Mouse (Mus musculus) thymus, postnatal 0 days (tissue): ENCODE measurements around the gene Zfp648. TPM values are rescaled to one million over a fixed set of nuclear protein-coding genes. Genes with fewer than 3 reads are reported as not detected.

Source experiments
- DNase-seq: peaks from one replicate; pipeline ENCODE4 v3.0.0-alpha.2; 2015; ENCODE audit warnings: low spot score
- polyA plus RNA-seq: library from polyadenylated mRNA; unstranded; fragments of >200 nt; fragmentation: Nextera tagmentation; extraction: Ambion mirVana; gene quantifications from 2 replicates; pipeline ENCODE4 v1.2.1, GENCODE M21; 2015

Zfp648 gene
- polyA plus RNA-seq, 1 experiment from 2014 or later, result 0.87 TPM

DNA sequence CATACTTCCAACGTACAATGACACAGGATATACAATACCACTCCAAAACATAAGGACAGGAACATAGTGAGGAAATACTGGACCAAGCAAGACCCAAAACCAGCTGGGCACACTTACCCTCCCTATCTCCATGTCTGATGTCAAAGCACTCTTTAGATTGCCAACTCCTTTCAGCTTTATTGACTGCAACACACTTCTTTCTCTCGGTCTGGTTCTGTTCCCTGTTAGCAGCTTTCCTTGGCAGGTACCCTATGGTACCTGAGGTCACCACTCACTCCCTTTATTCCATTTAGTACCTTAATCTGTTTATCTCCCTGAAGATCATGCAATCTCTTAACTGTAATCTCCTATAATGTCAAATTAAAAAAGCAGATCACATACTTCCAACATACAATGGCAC, 19.0 kb downstream of the Zfp648 start:
- no peak for DNase-seq

DNA sequence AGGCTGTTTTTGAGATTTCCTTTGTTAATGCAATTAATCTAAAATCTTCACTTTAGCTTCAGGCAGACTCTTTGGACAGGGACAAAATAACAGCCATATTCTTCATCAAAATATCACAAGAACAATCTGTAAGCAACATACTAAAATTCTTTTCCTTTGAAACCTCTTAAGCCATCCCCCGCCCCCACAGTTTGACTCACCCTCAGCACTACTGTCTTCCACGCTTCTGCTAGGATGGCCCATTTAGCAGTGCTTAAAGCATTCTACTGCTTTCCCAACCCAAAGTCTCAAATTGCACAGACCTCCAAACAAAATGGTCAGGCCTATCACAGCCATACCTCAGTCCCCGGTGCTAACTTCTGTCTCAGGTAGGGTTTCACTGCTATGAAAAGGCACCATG, 19.6 kb downstream of the Zfp648 start:
- no peak for DNase-seq

DNA sequence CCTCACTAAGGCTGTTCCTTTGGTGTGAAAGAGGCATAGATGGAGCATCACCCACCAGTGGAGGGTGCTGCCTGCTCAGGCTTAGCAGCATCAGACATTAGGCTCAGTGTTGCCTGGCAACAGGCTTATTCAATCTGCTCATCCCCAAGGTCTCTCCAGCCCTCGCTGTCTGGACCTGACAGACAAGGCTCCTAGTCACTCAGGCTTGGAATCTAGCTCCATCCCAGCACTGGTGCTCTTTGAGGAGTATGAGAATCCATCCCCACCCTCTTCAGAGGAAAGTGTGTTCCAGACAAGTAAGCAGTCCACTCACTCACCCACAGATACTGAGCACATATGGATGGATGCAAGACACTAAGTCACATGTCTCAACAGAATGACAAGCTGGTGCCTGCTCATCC, 22.8 kb downstream of the Zfp648 start:
- DNase-seq, result no peak

DNA sequence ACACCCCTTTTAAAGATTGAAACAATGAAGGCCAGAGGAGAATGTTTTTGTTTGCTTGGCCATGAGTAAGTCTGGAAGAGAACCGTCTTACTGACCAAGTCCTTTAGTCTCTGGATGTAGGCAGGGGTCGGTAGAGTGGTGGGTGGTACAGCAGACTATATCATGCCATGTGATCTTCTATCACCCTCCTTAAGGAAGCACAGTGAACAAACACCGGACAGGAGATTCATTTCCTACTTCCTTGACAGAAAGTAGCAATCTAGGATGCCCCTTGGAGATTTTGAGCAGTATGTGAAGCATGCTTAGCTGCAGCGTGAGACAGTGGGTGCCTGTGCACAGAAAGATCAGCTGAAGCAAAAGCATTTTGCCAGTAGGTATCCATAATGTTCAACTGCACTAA, 31.6 kb downstream of the Zfp648 start:
- no peak for DNase-seq

DNA sequence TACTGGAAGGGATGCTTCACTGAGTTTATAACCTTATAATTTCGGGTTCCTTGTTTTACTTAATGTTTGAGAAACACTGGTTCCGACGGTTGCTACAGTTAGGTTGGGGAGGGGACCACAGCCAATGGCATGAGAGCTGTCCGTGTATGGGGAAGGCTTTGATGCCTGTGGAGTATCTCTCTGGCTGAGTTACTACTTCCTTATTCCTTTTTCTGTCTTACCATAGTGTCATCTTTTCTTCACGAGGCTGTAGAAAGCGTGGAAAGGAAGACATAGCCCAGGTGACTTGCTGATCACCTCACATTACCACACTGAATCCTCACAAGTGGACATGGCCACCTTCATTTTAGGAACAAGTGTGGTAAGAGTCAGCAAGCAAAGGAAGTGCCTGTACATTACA, 32.0 kb downstream of the Zfp648 start:
- DNase-seq, result no peak

DNA sequence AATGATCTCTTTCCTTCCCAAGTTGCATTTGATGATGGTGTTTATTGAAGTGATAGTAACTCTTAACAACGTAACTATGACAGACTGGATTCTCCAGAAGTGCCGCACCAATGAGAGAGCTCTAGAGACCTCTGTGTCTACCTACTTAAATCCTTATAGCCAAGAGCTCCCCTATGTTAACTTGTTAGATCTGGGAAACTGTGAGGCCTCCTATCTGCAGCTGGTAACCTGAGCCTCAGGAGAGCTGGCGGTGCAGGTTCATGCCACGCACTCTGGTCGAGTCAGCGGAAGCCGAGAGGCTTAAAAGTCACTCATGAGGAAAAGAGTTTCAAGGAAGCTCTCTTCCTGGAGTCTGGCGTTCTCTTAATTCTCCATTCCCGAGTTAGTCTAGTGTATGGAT, 33.8 kb downstream of the Zfp648 start:
- no peak for DNase-seq

DNA sequence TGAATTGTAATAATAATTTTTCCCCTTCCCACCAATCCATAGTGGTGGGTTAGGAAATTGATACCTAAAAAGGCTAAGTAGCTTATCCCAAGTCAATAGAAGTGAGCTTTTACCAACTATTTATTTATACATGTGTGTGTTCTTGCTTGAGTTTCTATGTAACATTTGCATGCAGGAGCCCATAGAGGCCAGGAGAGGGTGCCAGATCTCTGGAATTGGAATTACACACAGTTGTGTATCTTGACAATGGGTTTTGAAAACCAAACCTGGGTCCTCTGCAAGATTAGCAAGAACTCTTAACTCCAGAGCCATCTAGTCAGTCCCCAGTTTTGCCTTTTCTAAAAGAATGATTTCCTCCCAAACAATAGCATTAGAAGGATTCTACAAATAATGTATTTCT, 37.9 kb downstream of the Zfp648 start:
- no peak for DNase-seq

DNA sequence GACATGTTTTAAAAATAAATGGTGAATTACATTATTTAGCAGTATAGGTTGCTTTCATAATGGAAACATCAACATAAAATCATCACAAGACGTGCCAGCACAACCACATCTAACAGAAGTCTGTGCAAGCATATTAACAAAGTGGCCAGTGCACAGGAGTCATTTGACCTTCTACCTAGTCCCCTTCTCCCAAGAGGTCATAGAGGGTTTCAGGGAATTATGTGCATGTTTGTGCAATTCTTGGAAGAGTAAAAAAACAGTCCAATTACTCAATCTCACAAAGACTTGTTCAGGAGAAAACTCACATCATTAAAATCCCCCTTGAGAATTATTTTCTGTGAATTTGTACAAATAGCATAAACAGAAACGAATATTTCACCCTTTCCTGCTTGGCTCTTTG, 50.2 kb downstream of the Zfp648 start:
- no peak for DNase-seq

DNA sequence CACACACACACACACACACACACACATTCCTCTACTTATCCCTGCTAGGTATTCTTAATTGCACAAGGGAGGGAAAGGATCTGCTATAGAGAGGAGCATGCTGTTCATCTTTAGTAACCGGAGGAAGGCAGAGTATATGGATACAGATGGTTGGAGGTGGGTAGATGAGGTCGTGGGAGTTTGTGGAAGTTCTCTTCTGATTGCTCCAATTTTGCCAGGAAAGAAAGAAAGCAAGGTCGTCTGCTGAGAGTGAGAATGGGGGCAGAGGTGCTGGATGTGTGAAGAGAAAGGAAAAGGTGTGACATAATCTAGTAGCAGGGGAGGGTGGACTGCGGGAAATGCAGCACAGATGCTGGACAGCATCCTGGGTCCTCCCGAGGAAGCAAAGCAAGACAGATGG, 51.8 kb downstream of the Zfp648 start:
- no peak for DNase-seq
